Mouse (Mus musculus): Measurements from ENCODE around the gene Nr5a1.

Gene Nr5a1

GRCm38 (mm10) chr2:38714324-38714723, at the start of gene Nr5a1:
Gene Nr5a1 (minus strand): TSS chr2:38714542.
- no peak for DNase-seq (ENCODE audit: extremely low spot score, low spot score)

GRCm38 (mm10) chr2:38739847-38740246, 25.5 kb upstream of the Nr5a1 start:
- no peak for DNase-seq (ENCODE audit: extremely low spot score, low spot score)

- DNase-seq (ENCODE audit: extremely low spot score, low spot score): peak; percentile 73
Observed at GRCm38 (mm10) chr2:38739410-38739809, 25.1 kb upstream of the Nr5a1 start.

- DNase-seq (ENCODE audit: extremely low spot score, low spot score): no peak
Observed at GRCm38 (mm10) chr2:38738601-38739301, 24.4 kb upstream of the Nr5a1 start.

GRCm38 (mm10) chr2:38735740-38736139, 21.4 kb upstream of the Nr5a1 start:
- DNase-seq (ENCODE audit: extremely low spot score, low spot score): no peak

GRCm38 (mm10) chr2:38734721-38735120, 20.4 kb upstream of the Nr5a1 start:
- no peak for DNase-seq (ENCODE audit: extremely low spot score, low spot score)

GRCm38 (mm10) chr2:38730331-38730827, 16.0 kb upstream of the Nr5a1 start:
- DNase-seq (ENCODE audit: extremely low spot score, low spot score): no peak

GRCm38 (mm10) chr2:38725427-38725826, 11.1 kb upstream of the Nr5a1 start:
- DNase-seq (ENCODE audit: extremely low spot score, low spot score): no peak

GRCm38 (mm10) chr2:38723378-38723777, 9.0 kb upstream of the Nr5a1 start:
- DNase-seq (ENCODE audit: extremely low spot score, low spot score): no peak

- no peak for DNase-seq (ENCODE audit: extremely low spot score, low spot score)
Observed at GRCm38 (mm10) chr2:38722076-38722475, 7.7 kb upstream of the Nr5a1 start.

- DNase-seq (ENCODE audit: extremely low spot score, low spot score): no peak
Observed at GRCm38 (mm10) chr2:38720661-38721060, 6.3 kb upstream of the Nr5a1 start.

GRCm38 (mm10) chr2:38719354-38719753, 5.0 kb upstream of the Nr5a1 start:
- no peak for DNase-seq (ENCODE audit: extremely low spot score, low spot score)

- DNase-seq (ENCODE audit: extremely low spot score, low spot score): no peak
Observed at GRCm38 (mm10) chr2:38718676-38719075, 4.3 kb upstream of the Nr5a1 start.

GRCm38 (mm10) chr2:38717436-38717835, 3.1 kb upstream of the Nr5a1 start:
- DNase-seq (ENCODE audit: extremely low spot score, low spot score): no peak

- no peak for DNase-seq (ENCODE audit: extremely low spot score, low spot score)
Observed at GRCm38 (mm10) chr2:38713596-38713995, 746 bp downstream of the Nr5a1 start.

- DNase-seq (ENCODE audit: extremely low spot score, low spot score): peak; percentile 42
Observed at GRCm38 (mm10) chr2:38712769-38713125, 1.6 kb downstream of the Nr5a1 start.

GRCm38 (mm10) chr2:38712076-38712768, 2.1 kb downstream of the Nr5a1 start:
- DNase-seq (ENCODE audit: extremely low spot score, low spot score): peak; percentile 49

- DNase-seq (ENCODE audit: extremely low spot score, low spot score): peak; percentile 67
Observed at GRCm38 (mm10) chr2:38711421-38711861, 2.9 kb downstream of the Nr5a1 start.

- DNase-seq (ENCODE audit: extremely low spot score, low spot score): peak; percentile 76
Observed at GRCm38 (mm10) chr2:38710304-38711241, 3.8 kb downstream of the Nr5a1 start.

- peak; percentile 31 for DNase-seq (ENCODE audit: extremely low spot score, low spot score)
Observed at GRCm38 (mm10) chr2:38708907-38709688, 5.2 kb downstream of the Nr5a1 start.

GRCm38 (mm10) chr2:38706661-38707060, 7.7 kb downstream of the Nr5a1 start:
- DNase-seq (ENCODE audit: extremely low spot score, low spot score): no peak

Data from neural tube, embryonic 10.5 days (tissue).